Mouse (Mus musculus): Measurements from ENCODE around the gene Mus81.
"Not testable (repeated sequence)": the region's sequence is repeated elsewhere in the genome, so short reads cannot be mapped to it uniquely, and the experiment has no call there.

Mus81 gene

DNA sequence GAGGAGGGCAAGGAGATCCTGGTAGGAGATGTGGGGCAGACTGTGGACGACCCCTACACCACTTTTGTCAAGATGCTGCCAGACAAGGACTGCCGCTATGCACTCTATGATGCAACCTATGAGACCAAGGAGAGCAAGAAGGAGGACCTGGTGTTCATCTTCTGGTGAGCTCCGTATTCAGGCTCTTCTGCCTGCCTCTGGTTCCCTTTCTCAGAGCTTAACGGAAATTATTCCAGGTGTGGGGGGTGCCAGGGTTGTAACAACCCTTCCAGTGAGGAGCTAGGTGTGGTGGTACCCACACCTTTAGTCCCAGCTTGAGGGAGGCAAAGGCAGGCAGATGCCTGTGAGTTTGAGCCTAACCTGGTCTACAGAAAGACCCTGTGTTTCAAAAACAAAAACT is 4.4 kb upstream of the Mus81 start:
- no peak for DNase-seq (ENCODE audit: low read depth in 2 of 2, low spot score in 2 of 2)

DNA sequence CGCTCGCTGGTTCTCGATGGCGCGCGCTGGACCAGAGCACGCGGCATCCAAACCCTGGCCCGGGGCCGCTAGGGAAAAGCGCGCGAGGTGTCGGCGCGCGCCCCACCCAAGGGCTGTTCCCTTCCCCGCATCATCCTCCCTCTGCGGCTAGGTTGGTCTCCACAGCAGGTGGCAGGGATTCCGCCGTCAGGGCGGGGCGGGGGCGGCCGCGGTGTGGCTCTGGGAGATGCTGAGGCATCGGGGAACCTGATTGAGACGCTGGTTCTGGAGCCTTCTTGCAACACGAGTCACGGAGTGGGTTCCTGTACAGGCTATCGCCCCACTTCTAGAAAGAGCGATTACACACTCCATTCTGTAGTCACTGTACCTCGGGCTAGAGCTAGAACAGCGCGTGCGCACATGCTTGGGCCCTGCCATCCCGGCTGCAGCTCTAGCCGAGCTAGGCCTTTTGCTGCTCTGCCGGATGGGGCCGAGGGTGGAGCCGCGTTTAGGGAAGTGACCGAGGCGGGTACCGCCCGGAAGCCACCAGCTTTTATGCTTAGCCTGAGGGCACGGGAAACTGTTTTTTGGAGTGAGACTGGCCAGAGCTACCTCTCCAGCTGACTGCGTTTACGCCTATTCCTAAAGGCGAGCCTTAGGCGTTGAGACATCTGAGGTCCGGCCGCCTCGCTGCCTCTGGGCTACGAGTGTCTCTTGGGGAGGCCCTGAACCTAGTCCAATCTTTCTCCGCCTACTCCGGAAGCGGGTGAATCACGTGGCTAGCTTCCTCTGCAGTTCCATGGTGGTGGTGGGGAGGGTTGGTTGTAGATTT is 2.9 kb upstream of the Mus81 start:
- DNase-seq (ENCODE audit: low read depth in 2 of 2, low spot score in 2 of 2), result peak; percentile 80 to 86

DNA sequence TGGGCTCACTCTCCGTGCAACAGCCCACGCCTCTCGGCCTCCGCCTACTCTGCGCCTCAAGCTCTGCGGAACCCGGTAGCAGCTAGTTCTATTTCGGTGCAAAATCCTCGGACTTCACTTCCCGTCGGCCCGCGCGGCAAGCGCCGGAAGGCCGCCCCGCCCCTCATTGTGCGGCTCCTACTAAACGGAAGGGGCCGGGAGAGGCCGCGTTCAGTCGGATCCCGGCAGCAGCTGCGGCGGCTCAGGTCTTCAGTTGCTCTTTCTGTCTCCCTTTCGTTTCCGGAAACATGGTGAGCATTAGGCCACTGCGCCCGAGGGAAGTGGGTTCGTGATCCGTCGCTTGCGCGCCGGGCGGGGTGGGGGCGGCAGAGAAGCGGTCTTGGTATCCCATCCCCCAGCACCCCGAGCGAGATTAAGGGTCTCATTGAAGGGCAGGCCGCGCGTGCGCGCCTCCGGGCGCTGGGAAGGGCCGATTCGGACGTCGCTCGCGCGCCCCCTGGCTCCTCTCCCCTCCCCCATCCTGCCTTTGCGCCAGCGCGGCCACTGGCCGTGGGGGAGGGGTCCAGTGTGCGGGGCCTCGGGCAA is 2.2 kb upstream of the Mus81 start, which contains the start of gene Cfl1:
TSS of gene Cfl1 (plus strand) at position 143 of the 585 bp plus-strand sequence.
- peak; percentile 87 to 91 for DNase-seq (ENCODE audit: low read depth in 2 of 2, low spot score in 2 of 2)

DNA sequence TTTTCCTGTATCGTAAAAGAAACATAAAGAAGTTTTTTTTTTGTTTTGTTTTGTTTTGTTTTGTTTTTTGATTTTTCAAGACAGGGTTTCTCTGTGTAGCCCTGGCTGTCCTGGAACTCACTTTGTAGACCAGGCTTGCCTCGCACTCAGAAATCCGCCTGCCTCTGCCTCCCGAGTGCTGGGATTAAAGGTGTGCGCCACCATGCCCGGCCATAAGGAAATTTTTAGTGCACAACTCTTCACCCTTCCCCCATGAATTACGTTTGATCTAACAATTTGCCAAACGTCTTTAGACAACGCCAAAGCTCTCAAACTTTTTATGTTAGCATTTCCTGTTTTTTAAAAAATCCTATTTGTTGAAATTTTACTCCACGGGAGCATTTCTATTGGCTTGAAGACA is 1.5 kb upstream of the Mus81 start:
- DNase-seq (ENCODE audit: low read depth in 2 of 2, low spot score in 2 of 2), result not testable (repeated sequence)

DNA sequence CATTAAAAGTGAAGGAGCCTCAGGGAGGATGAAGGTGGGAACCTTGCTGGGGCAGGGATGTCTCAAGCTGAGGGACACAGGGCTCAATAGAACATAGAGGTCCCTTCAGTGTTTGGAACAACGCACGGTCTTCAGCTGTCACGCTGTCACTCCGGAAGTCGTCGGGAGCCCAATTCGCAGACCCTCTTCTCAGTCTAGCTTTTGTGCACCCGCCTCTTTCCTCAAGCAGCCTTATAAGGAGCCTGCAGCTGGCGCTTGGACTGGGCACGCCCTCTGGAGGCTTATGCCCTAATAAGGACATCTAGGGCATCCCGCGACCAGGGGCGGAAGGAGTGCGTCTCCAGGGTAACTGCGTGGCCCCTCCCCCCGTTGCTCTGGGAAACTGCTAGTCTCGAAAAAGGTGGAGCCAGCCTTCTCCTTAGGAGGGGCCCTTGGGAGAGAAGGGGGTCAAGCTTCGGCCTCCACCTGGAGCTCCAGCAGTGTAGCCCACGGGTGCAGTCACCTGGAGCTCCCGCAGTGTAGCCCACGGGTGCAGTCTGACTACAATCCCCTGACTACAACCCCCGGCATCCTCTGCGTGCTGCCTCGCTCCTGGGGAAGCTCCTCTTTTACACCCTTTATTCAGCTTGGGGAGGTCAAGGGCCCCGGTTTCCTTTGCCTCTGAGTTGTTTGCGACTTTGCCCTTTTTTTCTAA is 823 bp upstream of the Mus81 start:
- peak; percentile 90 to 95 for DNase-seq (ENCODE audit: low read depth in 2 of 2, low spot score in 2 of 2)

DNA sequence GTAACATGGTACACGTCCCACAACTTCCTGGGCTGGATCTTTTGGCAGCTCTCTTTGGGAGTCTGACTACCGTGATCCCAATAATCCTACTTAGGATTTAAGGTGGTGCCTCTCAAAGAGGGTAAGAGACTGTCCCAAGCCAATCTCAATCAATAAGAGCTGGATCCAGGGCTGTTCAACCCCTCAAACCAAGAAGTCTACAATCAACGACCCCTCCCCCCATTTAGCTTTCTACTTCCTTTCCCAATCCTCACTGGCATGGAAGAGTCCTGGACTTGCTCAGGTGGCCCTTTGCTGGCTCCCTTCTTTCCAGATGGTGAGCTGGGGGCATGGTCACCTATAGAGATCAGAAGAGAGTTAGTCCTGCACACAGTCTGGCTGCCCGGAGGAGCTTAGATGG is 1.4 kb downstream of the Mus81 start:
- DNase-seq (ENCODE audit: low read depth in 2 of 2, low spot score in 2 of 2), result no peak

DNA sequence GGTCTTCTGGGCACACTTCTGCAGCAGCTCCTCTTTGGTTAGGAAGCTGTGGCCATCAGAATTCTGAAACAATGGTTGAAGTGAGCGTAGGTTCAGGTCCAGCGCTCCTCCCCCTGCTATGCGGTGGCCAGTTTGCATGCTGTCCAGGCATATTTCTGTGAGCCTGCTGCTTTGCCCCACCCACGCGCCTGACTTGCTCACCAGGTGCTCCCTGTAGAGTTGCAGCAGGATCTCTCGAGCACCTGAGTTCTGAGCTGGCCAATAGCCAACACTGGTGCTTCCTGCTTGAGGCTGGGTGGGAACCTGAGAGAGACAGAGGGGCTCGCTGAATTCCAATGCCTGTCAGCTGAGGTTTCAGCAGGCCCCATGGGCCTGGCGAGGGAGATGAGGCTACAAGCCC is 1.9 kb downstream of the Mus81 start:
- DNase-seq (ENCODE audit: low read depth in 2 of 2, low spot score in 2 of 2), result no peak

DNA sequence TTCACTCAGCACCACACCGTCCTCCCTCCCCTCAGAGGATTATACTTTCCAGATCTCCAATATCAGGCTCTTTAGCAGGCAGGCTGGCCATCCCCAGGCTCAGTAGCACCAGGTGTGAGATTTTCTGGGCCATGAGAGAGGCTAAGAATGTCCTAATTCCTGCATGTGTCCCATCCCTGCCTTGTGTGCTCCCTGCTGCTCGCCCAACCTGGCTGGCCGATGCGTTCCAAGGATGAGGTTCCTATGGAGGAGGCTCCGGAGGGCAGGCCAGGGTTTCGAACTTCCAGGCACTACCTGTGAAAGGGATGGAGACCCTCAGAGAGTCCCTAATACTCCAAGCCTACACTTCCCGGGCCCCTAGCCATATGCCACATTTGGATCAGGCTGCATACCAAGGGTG is 2.4 kb downstream of the Mus81 start:
- no peak for DNase-seq (ENCODE audit: low read depth in 2 of 2, low spot score in 2 of 2)

DNA sequence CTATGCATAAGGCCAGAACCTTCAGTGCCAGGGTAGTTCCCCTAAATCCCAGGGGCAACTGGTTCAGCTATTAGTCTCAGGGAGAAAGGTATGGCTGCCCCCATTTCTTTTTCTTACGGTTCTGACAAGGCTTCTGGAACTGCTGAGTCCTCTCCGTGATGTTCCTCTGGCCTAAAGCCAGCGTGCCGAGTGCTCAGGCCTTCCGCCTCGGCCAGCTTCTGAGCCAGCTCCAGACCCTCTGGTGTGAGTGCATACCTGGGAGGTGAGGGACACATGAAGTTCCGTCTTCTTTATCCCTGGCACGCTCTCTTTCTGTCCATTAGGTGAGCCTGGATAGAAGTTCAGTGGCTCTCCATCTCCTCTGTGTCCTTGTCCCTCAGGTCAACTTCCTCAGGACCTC is 2.8 kb downstream of the Mus81 start:
- DNase-seq (ENCODE audit: low read depth in 2 of 2, low spot score in 2 of 2), result no peak

DNA sequence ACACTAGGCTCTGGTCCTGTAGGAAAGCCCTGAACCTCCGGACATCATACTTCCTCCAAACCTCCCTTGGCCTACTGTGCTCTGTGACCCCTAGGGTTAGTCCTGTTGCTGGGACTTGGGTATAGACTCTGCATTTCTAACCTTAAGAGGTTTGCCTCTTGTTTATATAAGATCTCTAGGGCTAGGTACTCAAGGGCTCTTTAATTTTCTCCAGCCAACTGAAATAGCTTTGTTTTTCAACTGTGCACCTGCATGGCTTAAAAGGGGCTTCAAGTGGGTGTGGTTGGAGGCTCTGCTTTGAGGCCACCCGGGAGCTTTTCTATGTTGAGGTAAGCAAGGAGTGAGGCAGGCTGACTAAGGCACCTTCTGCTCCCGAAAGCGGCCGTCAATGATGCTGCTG is 3.7 kb downstream of the Mus81 start:
- DNase-seq (ENCODE audit: low read depth in 2 of 2, low spot score in 2 of 2), result no peak

DNA sequence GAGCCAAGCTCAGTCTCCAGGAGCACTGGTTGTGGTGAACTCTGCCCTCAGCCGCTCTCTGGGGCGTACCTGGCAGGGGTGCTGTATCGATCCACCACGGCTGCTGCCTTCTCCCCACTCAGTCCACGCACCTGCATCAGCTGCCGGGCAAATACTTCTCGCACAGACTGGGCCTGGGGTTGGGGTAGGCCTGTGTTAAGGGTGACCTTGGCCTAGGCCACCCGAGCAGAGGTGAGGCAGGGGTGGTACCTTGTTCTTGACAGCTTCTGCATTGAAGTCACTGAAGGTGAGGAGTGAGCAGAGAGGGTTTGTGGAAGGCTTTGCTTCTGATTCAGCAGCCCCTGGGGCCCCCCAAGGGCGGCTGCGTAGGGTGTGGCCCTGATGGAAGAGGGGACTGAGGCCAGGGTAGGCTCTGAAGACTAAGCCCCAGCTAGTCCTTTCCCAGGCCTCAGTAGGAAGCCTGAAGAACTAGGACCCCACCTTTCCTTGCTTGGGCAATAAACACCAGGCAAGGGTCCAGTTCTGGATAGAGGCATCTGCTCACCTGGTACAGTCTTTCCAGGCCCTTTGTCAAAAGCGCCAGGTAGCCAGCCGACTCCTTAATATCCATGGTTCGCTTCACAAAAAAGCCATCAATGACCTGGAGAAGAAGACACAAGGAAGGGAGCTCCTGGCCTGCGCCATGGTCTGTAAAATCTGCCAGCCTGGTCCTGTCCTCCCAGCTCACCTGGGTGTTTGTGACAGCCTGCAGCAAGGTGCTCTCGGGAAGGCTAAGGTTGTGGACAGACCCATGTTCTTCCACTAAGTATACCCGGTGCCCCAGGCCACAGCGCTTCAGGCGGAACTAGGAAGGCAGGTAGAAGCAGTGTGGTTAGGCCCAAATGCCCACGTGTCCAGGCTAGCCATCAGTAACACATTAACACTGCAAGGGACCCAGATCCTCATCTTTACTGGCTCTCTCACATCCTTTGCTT is 4.5 kb downstream of the Mus81 start:
- no peak for DNase-seq (ENCODE audit: low read depth in 2 of 2, low spot score in 2 of 2)

DNA sequence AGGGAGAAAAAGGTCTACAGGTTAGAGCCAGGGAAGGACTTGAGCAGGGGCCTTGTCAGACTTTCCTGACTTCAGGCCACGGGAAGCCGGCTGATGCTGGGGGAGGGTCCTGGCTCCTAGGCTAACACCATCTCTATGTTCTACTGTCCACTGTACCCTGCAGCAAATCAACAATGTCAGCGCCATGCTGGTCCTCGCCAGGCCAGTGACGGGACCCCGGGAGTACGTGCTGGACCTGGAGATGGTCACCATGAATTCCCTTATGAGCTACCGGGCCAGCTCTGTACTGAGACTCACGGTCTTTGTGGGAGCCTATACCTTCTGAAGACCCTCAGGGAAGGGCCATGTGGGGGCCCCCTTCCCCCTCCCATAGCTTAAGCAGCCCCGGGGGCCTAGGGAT is 6.8 kb downstream of the Mus81 start:
- DNase-seq (ENCODE audit: low read depth in 2 of 2, low spot score in 2 of 2), result no peak

DNA sequence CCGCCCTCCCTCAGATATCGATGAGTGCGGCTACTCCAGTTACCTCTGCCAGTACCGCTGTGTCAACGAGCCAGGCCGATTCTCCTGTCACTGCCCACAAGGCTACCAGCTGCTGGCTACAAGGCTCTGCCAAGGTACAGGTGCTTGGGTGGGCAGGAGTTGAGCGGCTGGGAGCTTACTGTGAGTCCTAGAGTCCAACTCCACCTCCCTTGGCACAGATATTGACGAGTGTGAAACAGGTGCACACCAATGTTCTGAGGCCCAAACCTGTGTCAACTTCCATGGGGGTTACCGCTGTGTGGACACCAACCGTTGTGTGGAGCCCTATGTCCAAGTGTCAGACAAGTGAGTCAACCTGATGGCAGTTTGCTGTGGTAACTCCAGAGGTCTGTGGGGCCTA is 8.2 kb downstream of the Mus81 start:
- no peak for DNase-seq (ENCODE audit: low read depth in 2 of 2, low spot score in 2 of 2)

DNA sequence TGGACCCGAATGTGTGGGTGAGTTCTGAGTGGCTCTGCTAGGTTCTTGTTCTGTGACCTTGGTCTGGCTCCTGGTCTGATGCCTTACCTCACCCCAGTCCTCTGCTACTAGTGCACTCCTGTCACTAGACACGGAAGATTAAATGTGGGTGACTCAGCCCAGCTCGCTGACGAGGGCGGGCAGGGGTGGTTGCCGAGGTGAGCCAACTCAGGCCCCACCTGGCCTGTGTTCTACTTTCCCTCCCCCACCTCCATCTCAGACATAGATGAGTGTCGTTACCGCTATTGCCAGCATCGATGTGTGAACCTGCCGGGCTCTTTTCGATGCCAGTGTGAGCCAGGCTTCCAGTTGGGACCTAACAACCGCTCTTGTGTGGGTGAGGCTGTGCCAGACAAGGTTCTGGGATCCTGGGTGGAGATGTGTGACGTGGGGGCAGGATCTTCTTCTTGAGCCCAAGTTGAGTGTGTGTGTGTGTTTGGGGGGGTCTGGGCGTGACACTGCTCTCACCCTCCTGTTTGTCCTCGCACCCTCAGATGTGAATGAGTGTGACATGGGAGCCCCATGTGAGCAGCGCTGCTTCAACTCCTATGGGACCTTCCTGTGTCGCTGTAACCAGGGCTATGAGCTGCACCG is 10.4 kb downstream of the Mus81 start:
- DNase-seq (ENCODE audit: low read depth in 2 of 2, low spot score in 2 of 2), result no peak

DNA sequence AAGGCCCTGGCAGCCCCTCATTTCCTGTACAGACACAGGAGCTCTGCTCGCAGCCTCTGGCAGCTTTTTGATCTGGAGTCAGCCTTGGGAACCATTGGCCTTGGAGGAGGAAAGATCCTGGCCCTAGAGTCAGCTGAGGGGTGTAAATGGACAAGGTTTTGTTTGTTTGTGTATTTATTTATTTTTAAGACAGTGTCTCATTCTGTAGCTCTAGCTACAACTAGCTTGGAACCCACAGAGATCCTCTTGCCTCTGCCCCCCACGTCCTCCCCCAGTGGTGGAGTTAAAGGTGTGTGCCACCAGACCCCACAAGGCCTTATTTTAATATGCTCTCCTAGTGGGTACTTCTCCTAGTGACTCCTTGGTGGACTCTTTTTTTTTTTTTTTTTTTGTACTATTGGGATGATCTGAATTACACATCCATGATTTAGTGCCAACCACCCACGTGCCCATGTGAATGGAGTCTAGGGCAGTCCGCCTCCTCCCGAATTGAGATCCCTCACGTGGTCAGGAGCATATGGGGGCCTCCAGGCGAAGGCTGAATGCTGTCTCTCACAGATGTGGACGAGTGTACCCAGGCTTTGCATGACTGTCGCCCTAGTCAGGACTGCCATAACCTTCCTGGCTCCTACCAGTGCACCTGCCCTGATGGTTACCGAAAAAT is 11.1 kb downstream of the Mus81 start:
- no peak for DNase-seq (ENCODE audit: low read depth in 2 of 2, low spot score in 2 of 2)

DNA sequence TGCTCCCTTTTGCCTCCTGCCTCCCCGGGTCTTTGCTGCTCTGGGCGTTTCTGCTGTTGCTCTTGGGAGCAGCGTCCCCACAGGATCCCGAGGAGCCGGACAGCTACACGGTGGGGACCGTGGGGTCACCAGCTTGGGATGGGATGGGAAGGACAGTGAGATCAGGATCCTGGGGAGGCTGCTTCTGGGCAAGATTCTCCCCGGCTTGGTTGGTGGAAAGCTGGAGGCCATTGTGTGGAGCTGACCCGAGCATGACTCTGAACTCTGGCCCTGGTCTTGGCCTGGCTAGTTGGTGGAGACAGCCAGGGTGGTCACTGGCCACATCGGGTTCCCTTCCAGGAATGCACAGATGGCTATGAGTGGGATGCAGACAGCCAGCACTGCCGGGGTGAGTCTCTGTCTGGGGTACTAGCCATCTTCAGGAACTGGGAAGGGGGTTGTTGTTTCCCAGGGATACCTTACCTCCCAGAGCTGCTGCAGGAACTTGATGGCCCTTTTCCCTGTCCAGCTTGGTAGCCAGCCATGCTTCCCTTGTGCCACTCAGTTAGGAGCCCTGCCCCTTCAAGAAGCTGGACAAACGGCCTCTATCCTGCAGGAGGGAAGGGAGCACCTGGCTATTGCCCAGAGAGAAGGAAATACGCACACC is 13.0 kb downstream of the Mus81 start:
- DNase-seq (ENCODE audit: low read depth in 2 of 2, low spot score in 2 of 2), result no peak

DNA sequence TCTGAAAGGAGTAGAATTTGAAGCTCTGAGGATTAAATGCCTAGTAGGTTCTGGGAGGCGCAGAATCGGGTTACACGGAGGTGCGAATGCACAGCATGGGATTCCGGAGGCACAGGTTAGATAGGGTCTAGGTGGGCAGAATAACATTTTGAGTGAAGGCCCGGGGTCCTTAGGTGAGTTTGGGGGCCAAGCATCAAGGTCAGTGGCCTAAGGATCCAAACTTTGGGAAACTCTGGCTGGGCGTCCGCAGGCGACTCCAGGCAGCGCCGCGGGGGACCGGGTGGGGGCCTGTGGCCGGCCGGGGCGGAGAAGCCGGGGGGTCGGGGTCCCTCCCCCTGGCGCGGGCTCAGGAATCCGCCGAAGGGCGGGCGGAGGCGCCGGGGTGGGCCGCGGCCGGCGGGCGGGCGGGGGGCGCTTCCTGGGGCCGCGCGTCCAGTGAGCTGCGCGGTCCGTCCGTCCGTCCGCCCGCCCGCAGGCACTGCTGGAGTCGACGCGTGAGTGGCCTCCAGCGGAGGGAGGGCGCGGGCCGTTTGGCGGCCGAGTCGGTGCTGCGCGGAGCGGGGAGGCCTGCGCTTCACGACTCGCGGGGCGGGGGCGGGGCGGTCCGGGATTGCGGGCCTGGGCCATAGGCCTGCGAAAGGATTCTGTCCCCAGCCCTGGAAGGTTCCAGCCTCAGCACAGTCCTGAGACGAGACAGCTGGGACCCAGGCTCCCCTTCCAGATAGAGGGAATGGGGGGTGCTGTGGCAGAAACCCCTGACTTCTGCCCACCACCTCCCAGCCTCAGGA is 13.7 kb downstream of the Mus81 start:
- no peak for DNase-seq (ENCODE audit: low read depth in 2 of 2, low spot score in 2 of 2)

DNA sequence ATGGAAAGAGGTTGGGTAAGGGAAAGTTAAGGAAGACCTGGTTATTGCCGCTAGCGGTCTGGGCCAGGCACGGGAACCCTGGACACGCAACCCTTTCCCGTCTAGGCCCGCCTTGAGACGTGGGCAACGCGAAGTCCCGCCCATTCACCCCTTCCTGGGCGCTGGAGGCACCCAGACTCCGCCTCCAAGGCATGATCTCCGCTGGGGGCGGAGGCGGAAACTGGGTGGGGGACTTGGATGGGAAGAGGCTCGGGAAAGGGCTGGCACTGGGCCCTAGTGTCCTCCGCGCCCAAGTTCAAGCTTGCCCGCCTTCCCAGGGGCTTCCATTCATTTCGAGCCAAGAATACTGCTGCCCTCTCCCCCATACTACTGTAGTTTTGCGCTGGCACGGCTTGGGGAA is 14.5 kb downstream of the Mus81 start, which contains the start of gene Efemp2:
TSS of gene Efemp2 (plus strand) at position 235 of the 400 bp plus-strand sequence.
- DNase-seq (ENCODE audit: low read depth in 2 of 2, low spot score in 2 of 2), result peak in 1 of 2 experiments; percentile 20

DNA sequence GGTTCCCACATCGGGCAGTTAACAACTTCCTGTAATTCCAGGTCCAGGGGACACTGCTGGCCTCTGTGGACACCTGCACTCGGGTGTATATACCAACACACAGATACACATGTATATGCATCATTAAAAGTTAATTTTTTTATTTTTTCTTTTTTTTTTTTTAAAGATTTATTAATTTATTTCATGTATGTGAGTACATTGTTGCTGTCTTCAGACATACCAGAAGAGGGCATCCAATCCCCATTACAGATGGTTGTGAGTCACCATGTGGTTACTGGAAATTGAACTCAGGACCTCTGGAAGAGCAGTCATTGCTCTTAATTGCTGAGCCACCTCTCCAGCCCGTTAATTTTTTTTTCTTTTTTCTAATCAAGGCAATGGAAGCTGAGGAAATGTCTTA is 15.3 kb downstream of the Mus81 start:
- DNase-seq (ENCODE audit: low read depth in 2 of 2, low spot score in 2 of 2), result no peak
